Mouse (Mus musculus) c-Kit-positive CD71-positive TER-119-negative erythroid progenitor cells, embryonic 14.5 days (primary cell): ENCODE results near the gene Nfyc.

Source experiments
- DNase-seq: peaks from one replicate; pipeline ENCODE4 v3.0.0-alpha.2; 2013; ENCODE audit warnings: low read depth

Nfyc gene

GRCm38 (mm10) chr4:120831472-120831871, at the start of gene Nfyc:
Gene Nfyc, minus strand, starts transcription at chr4:120831572.
- DNase-seq = no peak

GRCm38 (mm10) chr4:120880731-120881432, 49.5 kb upstream of the Nfyc start:
- DNase-seq = no peak

GRCm38 (mm10) chr4:120879386-120879785, 48.0 kb upstream of the Nfyc start:
- DNase-seq = no peak

- DNase-seq = no peak
Observed at GRCm38 (mm10) chr4:120878728-120879127, 47.4 kb upstream of the Nfyc start.

GRCm38 (mm10) chr4:120875961-120876360, 44.6 kb upstream of the Nfyc start:
- DNase-seq = no peak

- no peak for DNase-seq
Observed at GRCm38 (mm10) chr4:120870262-120870748, 38.9 kb upstream of the Nfyc start.

- no peak for DNase-seq
Observed at GRCm38 (mm10) chr4:120868988-120869387, 37.6 kb upstream of the Nfyc start.

GRCm38 (mm10) chr4:120868246-120868645, 36.9 kb upstream of the Nfyc start:
- no peak for DNase-seq

- no peak for DNase-seq
Observed at GRCm38 (mm10) chr4:120866211-120866610, 34.8 kb upstream of the Nfyc start.

- DNase-seq = no peak
Observed at GRCm38 (mm10) chr4:120859865-120860264, 28.5 kb upstream of the Nfyc start.

GRCm38 (mm10) chr4:120856376-120856775, 25.0 kb upstream of the Nfyc start:
- no peak for DNase-seq

GRCm38 (mm10) chr4:120855360-120856060, 24.1 kb upstream of the Nfyc start:
- DNase-seq = no peak

- peak; percentile 30 for DNase-seq
Observed at GRCm38 (mm10) chr4:120854588-120855319, 23.4 kb upstream of the Nfyc start, which contains the start of gene Rims3. Gene Rims3, plus strand, starts transcription at chr4:120854816.

GRCm38 (mm10) chr4:120850946-120851345, 19.6 kb upstream of the Nfyc start:
- peak; percentile 59 for DNase-seq

GRCm38 (mm10) chr4:120849451-120849850, 18.1 kb upstream of the Nfyc start:
- no peak for DNase-seq

GRCm38 (mm10) chr4:120848909-120849308, 17.5 kb upstream of the Nfyc start:
- no peak for DNase-seq

- DNase-seq = no peak
Observed at GRCm38 (mm10) chr4:120845098-120845497, 13.7 kb upstream of the Nfyc start.

GRCm38 (mm10) chr4:120844423-120845082, 13.2 kb upstream of the Nfyc start:
- peak; percentile 69 for DNase-seq

- no peak for DNase-seq
Observed at GRCm38 (mm10) chr4:120841342-120841741, 10.0 kb upstream of the Nfyc start.

GRCm38 (mm10) chr4:120830767-120831166, 605 bp downstream of the Nfyc start:
- DNase-seq = no peak

GRCm38 (mm10) chr4:120826418-120826817, 5.0 kb downstream of the Nfyc start:
- no peak for DNase-seq
